Mouse (Mus musculus) myocyte (in vitro differentiated cells): ENCODE measurements around the gene Dhrs7c. TPM values are rescaled to one million over a fixed set of nuclear protein-coding genes. Genes with fewer than 3 reads are reported as not detected.

Experiments used
- H3K27me3 ChIP-seq: one replicate; pipeline ENCODE4 v1.6.1; 2011; ENCODE audit not compliant: control insufficient read depth, insufficient read depth, insufficient read length
- H3K36me3 ChIP-seq: one replicate; pipeline ENCODE4 v1.6.1; 2011; ENCODE audit not compliant: control insufficient read depth, insufficient read depth
- H3K4me2 ChIP-seq: one replicate; pipeline ENCODE4 v1.6.1; 2011; ENCODE audit warnings: low read depth, control low read depth
- H3K4me3 ChIP-seq: one replicate; pipeline ENCODE4 v1.5.1; 2011; ENCODE audit warnings: mild to moderate bottlenecking, control low read depth, moderate library complexity
- H3K79me2 ChIP-seq: one replicate; pipeline ENCODE4 v1.6.1; 2011; ENCODE audit not compliant: control insufficient read depth, insufficient read depth
- H3ac ChIP-seq: one replicate; pipeline ENCODE4 v1.6.1; 2011; ENCODE audit not compliant: control insufficient read depth, insufficient read length
- CEBPB ChIP-seq: IDR thresholded peaks from 2 replicates; pipeline ENCODE4 v1.6.1; 2011; ENCODE audit warnings: mild to moderate bottlenecking, moderate library complexity; ENCODE audit not compliant: poor library complexity, insufficient read depth, severe bottlenecking
- E2F4 ChIP-seq: IDR thresholded peaks from one replicate; pipeline ENCODE4 v1.6.1; 2011; ENCODE audit warnings: mild to moderate bottlenecking, control low read depth, moderate library complexity; ENCODE audit not compliant: insufficient read depth
- MAX ChIP-seq: IDR thresholded peaks from one replicate; pipeline ENCODE4 v1.6.1; 2011; ENCODE audit warnings: low read depth, mild to moderate bottlenecking, control low read depth
- MYOD1 ChIP-seq, 3 experiments: IDR thresholded peaks; one replicate each; pipeline ENCODE4 v1.6.1; 2011; ENCODE audit warnings: control low read depth in 2 of 3, low read depth in 2 of 3, mild to moderate bottlenecking in 2 of 3, moderate library complexity in 1 of 3; ENCODE audit not compliant: insufficient read length in 2 of 3, control insufficient read depth in 1 of 3
- MYOG ChIP-seq, 3 experiments: IDR thresholded peaks; one replicate each; pipeline ENCODE4 v1.6.1; 2011; ENCODE audit warnings: control low read depth in 2 of 3, low read depth in 2 of 3, mild to moderate bottlenecking in 2 of 3; ENCODE audit not compliant: insufficient read length in 2 of 3, control insufficient read depth in 1 of 3, insufficient read depth in 1 of 3
- POLR2A ChIP-seq: IDR thresholded peaks from one replicate; pipeline ENCODE4 v1.6.1; 2011; ENCODE audit warnings: low read depth, mild to moderate bottlenecking, control low read depth, moderate library complexity; ENCODE audit not compliant: insufficient read length
- POLR2AphosphoS2 ChIP-seq: IDR thresholded peaks from one replicate; pipeline ENCODE4 v1.6.1; 2011; ENCODE audit warnings: low read depth, control low read depth; ENCODE audit not compliant: insufficient read length
- REST ChIP-seq: IDR thresholded peaks from one replicate; pipeline ENCODE4 v1.6.1; 2011; ENCODE audit warnings: mild to moderate bottlenecking, control low read depth, moderate library complexity; ENCODE audit not compliant: insufficient read depth, insufficient read length
- SRF ChIP-seq: IDR thresholded peaks from one replicate; pipeline ENCODE4 v1.6.1; 2011; ENCODE audit warnings: low read depth; ENCODE audit not compliant: control insufficient read depth, insufficient read length
- TCF12 ChIP-seq: IDR thresholded peaks from one replicate; pipeline ENCODE4 v1.6.1; 2011; ENCODE audit warnings: mild to moderate bottlenecking, control low read depth; ENCODE audit not compliant: poor library complexity, insufficient read depth, severe bottlenecking
- TCF3 ChIP-seq: IDR thresholded peaks from one replicate; pipeline ENCODE4 v1.6.1; 2011; ENCODE audit warnings: low read depth, control low read depth; ENCODE audit not compliant: insufficient read length
- USF1 ChIP-seq: IDR thresholded peaks from one replicate; pipeline ENCODE4 v1.6.1; 2011; ENCODE audit warnings: low read depth, mild to moderate bottlenecking, control low read depth, moderate library complexity
- polyA plus RNA-seq: library from polyadenylated mRNA; unstranded; fragments of >200 nt; fragmentation: generic; extraction: Trizol; gene quantifications from one replicate; pipeline ENCODE4 v1.2.1, GENCODE M21; 2012; ENCODE audit warnings: missing spikeins

Dhrs7c gene
- polyA plus RNA-seq, 1 experiment = 112 TPM

DNA sequence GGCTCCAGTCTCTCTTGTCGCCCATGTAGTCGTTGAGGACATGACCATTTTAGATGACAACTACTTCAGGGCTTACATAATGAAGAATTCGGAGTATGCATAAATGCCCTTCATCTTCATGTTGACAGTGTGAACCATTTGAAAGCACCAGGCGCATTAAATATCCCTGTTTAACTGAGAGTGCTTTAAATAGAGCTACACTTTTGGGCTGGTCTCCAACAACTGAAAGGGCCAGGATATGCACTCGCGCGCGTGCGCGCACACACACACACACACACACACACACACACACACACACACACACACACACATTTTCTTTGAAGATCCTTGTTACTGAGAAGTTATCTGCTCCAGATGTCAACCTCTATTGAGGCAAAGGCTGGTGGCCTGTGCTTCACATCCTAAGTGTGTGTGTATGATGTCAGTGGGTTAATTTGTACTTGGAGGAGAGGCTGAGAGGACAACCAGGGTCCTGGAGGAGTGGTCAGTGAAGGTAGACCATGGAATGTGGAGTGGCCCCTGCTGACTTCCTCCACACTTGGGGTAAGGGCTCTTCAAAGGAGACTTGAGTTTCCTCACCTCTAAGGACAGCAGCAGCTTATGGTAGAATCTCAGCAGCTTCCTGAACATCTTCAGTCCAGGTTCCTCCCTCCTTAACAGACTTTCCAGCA is 37.6 kb downstream of the Dhrs7c start:
- Histone ChIP-seq H3K36me3 (no peaks in the 10 kb centered on the region), H3K79me2 (no peaks in the 10 kb centered on the region), H3K4me2 (no peak overlapping the region), H3K4me3 (no peak overlapping the region), H3K27me3 (no peaks in the 10 kb centered on the region), H3ac (no peak overlapping the region)
- TF ChIP-seq TCF12 = no peak
- TF ChIP-seq MYOG (IDR thresholded peaks at IDR 0.05; ENCODE audit: control insufficient read depth in 1 of 3, insufficient read depth in 1 of 3, insufficient read length in 2 of 3, low read depth in 2 of 3) = no peak
- no peak for TF ChIP-seq USF1
- TF ChIP-seq POLR2AphosphoS2 = no peak
- TF ChIP-seq CEBPB = no peak
- no peak for TF ChIP-seq E2F4
- no peak for TF ChIP-seq POLR2A
- no peak for TF ChIP-seq MYOD1 (IDR thresholded peaks at IDR 0.05; ENCODE audit: control insufficient read depth in 1 of 3, insufficient read length in 2 of 3, low read depth in 2 of 3)
- no peak for TF ChIP-seq SRF
- TF ChIP-seq REST = no peak
- TF ChIP-seq TCF3 = no peak
- TF ChIP-seq MAX = no peak

DNA sequence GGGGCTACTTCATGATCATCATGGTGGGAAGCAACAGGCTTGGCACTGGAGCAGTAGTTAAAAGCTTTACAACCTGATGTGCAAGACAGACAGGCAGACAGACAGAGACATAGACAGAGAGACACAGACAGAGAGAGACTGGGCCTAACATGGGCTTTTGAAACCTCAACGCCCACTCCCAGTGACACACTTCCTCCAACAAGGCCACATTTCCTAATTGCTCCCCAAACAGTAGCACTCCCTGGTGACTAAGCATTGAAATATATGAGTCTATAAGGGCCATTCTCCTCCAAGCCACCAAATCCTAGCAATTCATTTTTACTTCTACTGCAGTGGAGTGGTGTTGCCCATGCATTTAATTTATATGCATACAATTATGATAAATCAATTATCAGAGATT is 41.8 kb downstream of the Dhrs7c start:
- H3K36me3 ChIP-seq = no peaks in the 10 kb centered on the region
- no peak overlapping the region for H3ac ChIP-seq
- H3K79me2 ChIP-seq = no peaks in the 10 kb centered on the region
- H3K4me2 ChIP-seq = no peak overlapping the region
- no peak for TF ChIP-seq POLR2A
- TF ChIP-seq TCF12 = no peak
- TF ChIP-seq SRF = no peak
- TF ChIP-seq MYOD1 (IDR thresholded peaks at IDR 0.05; ENCODE audit: control insufficient read depth in 1 of 3, insufficient read length in 2 of 3, low read depth in 2 of 3) = no peak
- no peak for TF ChIP-seq MAX
- TF ChIP-seq TCF3 = no peak
- TF ChIP-seq POLR2AphosphoS2 = no peak
- no peak for TF ChIP-seq MYOG (IDR thresholded peaks at IDR 0.05; ENCODE audit: control insufficient read depth in 1 of 3, insufficient read depth in 1 of 3, insufficient read length in 2 of 3, low read depth in 2 of 3)
- TF ChIP-seq CEBPB = no peak
- TF ChIP-seq REST = no peak
- TF ChIP-seq E2F4 = no peak
- TF ChIP-seq USF1 = no peak
- no peaks in the 10 kb centered on the region for H3K27me3 ChIP-seq
- H3K4me3 ChIP-seq = no peak overlapping the region

DNA sequence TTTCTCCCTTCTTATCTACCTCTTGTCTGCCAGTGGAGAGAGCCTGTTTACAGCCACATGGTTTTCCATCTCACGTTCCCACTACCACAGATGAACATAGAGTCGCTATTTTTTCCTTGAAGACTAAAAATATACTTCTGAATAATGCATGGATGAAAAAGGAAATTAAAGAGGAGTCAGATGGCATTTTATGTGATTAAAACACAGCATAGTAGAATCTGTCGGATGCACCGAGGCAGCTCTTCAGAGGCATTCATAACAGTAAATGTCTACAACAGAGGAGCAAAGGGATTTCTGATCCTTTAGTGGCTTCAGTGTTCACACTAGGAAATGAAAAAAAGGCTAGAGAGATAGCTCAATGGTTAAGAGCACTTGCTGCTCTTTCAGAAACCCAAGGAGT is 47.2 kb downstream of the Dhrs7c start:
- H3K79me2 ChIP-seq = no peaks in the 10 kb centered on the region
- TF ChIP-seq SRF (no peak), TCF12 (no peak), CEBPB (no peak), POLR2AphosphoS2 (no peak), E2F4 (no peak), MAX (no peak), POLR2A (no peak)
- H3K27me3 ChIP-seq = no peaks in the 10 kb centered on the region
- H3ac ChIP-seq = no peak overlapping the region
- no peak overlapping the region for H3K4me2 ChIP-seq
- no peak overlapping the region for H3K4me3 ChIP-seq
- H3K36me3 ChIP-seq = no peaks in the 10 kb centered on the region

GRCm38 (mm10) chr11:67851770-67852169 is 53.8 kb downstream of the Dhrs7c start:
- Histone ChIP-seq H3K79me2 (no peaks in the 10 kb centered on the region), H3K4me2 (no peak overlapping the region), H3K4me3 (no peak overlapping the region), H3ac (no peak overlapping the region), H3K36me3 (no peaks in the 10 kb centered on the region), H3K27me3 (no peaks in the 10 kb centered on the region)
- no peak for TF ChIP-seq MAX
- TF ChIP-seq USF1 = no peak
- TF ChIP-seq POLR2AphosphoS2 = no peak
- no peak for TF ChIP-seq TCF12
- TF ChIP-seq SRF = no peak
- no peak for TF ChIP-seq TCF3
- no peak for TF ChIP-seq POLR2A
- no peak for TF ChIP-seq E2F4
- TF ChIP-seq MYOG (IDR thresholded peaks at IDR 0.05; ENCODE audit: control insufficient read depth in 1 of 3, insufficient read depth in 1 of 3, insufficient read length in 2 of 3, low read depth in 2 of 3) = no peak
- TF ChIP-seq MYOD1 (IDR thresholded peaks at IDR 0.05; ENCODE audit: control insufficient read depth in 1 of 3, insufficient read length in 2 of 3, low read depth in 2 of 3) = no peak
- no peak for TF ChIP-seq REST
- TF ChIP-seq CEBPB = no peak

- no peak overlapping the region for H3K4me3 ChIP-seq
- H3K27me3 ChIP-seq = no peaks in the 10 kb centered on the region
- H3ac ChIP-seq = no peak overlapping the region
- H3K4me2 ChIP-seq = no peak overlapping the region
- H3K79me2 ChIP-seq = no peaks in the 10 kb centered on the region
- no peak for TF ChIP-seq POLR2AphosphoS2
- no peak for TF ChIP-seq TCF12
- TF ChIP-seq USF1 = no peak
- no peak for TF ChIP-seq TCF3
- no peak for TF ChIP-seq MYOG (IDR thresholded peaks at IDR 0.05; ENCODE audit: control insufficient read depth in 1 of 3, insufficient read depth in 1 of 3, insufficient read length in 2 of 3, low read depth in 2 of 3)
- no peak for TF ChIP-seq E2F4
- TF ChIP-seq SRF = no peak
- no peak for TF ChIP-seq MAX
- no peak for TF ChIP-seq POLR2A
- TF ChIP-seq MYOD1 (IDR thresholded peaks at IDR 0.05; ENCODE audit: control insufficient read depth in 1 of 3, insufficient read length in 2 of 3, low read depth in 2 of 3) = no peak
- no peak for TF ChIP-seq REST
- H3K36me3 ChIP-seq = no peaks in the 10 kb centered on the region
Observed at GRCm38 (mm10) chr11:67853996-67854395, 56.0 kb downstream of the Dhrs7c start.
